8 mouse cellular contexts compared by ENCODE assay signal in genomic region chr5:95880914-95881313, GRCm38 (mm10).
DNase-seq lines count a peak whose midpoint lies in the region; ATAC-seq lines count a peak whose summit lies in the region.

No protein-coding gene starts in this region.

- H3K27ac ChIP-seq in forebrain, embryonic 16.5 days (ENCODE audit: low read length): no peak overlapping the region
- no peak overlapping the region for H3K27ac ChIP-seq in intestine, embryonic 14.5 days (ENCODE audit: low read depth)
- H3K27ac ChIP-seq in midbrain, embryonic 15.5 days: no peak overlapping the region

- DNase-seq in CD4-positive, CD25-positive, alpha-beta regulatory T cell, adult 2 months (ENCODE audit: low read depth, low spot score): peak; percentile 1
- DNase-seq in adrenal gland, postnatal 14 days: peak; percentile 63
- DNase-seq in intestine, embryonic 14.5 days (ENCODE audit: low spot score): peak; percentile 58
- peak; percentile 54 for DNase-seq in left cerebral cortex, adult 11 months (ENCODE audit: low spot score)

- H3K4me1 ChIP-seq in forebrain, embryonic 16.5 days (replicated peaks; ENCODE audit: control insufficient read depth, insufficient read depth, low read length): no peaks in the 10 kb centered on the region
- H3K4me1 ChIP-seq in intestine, embryonic 14.5 days (replicated peaks; ENCODE audit: control insufficient read depth, insufficient read depth, low read length): no peaks in the 10 kb centered on the region
- no peaks in the 10 kb centered on the region for H3K4me1 ChIP-seq in midbrain, embryonic 15.5 days

- H3K4me3 ChIP-seq in forebrain, embryonic 16.5 days (replicated peaks; ENCODE audit: low read length): no peak overlapping the region
- no peak overlapping the region for H3K4me3 ChIP-seq in intestine, embryonic 14.5 days (ENCODE audit: low read depth, low read length)
- no peak overlapping the region for H3K4me3 ChIP-seq in midbrain, embryonic 15.5 days

- H3K9me3 ChIP-seq in forebrain, embryonic 16.5 days (ENCODE audit: control insufficient read depth, low read length): no peaks in the 10 kb centered on the region
- H3K9me3 ChIP-seq in intestine, embryonic 14.5 days (ENCODE audit: control insufficient read depth, low read length): no peaks in the 10 kb centered on the region
- no peaks in the 10 kb centered on the region for H3K9me3 ChIP-seq in midbrain, embryonic 15.5 days

- H3K36me3 ChIP-seq in forebrain, embryonic 16.5 days (ENCODE audit: control insufficient read depth, insufficient read depth): no peaks in the 10 kb centered on the region
- H3K36me3 ChIP-seq in intestine, embryonic 14.5 days (ENCODE audit: control insufficient read depth, insufficient read depth, low read length): no peaks in the 10 kb centered on the region
- no peaks in the 10 kb centered on the region for H3K36me3 ChIP-seq in midbrain, embryonic 15.5 days (replicated peaks)

- ATAC-seq in CD4-positive, CD25-positive, alpha-beta regulatory T cell, adult 4 months: no peak
- ATAC-seq in forebrain, embryonic 16.5 days: peak; percentile 36; the same call in 1 of the 2 replicates
- no peak for ATAC-seq in intestine, embryonic 14.5 days (replicated peaks; ENCODE audit: low FRiP score, low TSS enrichment, low read depth)
- ATAC-seq in midbrain, embryonic 15.5 days (replicated peaks): peak; percentile 60; the same call in 1 of the 2 replicates
- no peak for ATAC-seq in erythroid progenitor cell, adult 5-6 weeks (replicated peaks; ENCODE audit: low FRiP score, poor library complexity, severe bottlenecking)

- no peak overlapping the region for H3K4me2 ChIP-seq in forebrain, embryonic 16.5 days (ENCODE audit: low read length)
- no peak overlapping the region for H3K4me2 ChIP-seq in intestine, embryonic 14.5 days (ENCODE audit: low read length)
- no peak overlapping the region for H3K4me2 ChIP-seq in midbrain, embryonic 15.5 days

- no peaks in the 10 kb centered on the region for H3K27me3 ChIP-seq in forebrain, embryonic 16.5 days (replicated peaks; ENCODE audit: control insufficient read depth, insufficient read depth, low read length)
- H3K27me3 ChIP-seq in intestine, embryonic 14.5 days (replicated peaks; ENCODE audit: control insufficient read depth, insufficient read depth, low read length): no peaks in the 10 kb centered on the region
- no peaks in the 10 kb centered on the region for H3K27me3 ChIP-seq in midbrain, embryonic 15.5 days (replicated peaks)

- H3K9ac ChIP-seq in forebrain, embryonic 16.5 days (replicated peaks; ENCODE audit: low read depth, low read length): no peak overlapping the region
- H3K9ac ChIP-seq in intestine, embryonic 14.5 days (ENCODE audit: low read length): no peak overlapping the region
- no peak overlapping the region for H3K9ac ChIP-seq in midbrain, embryonic 15.5 days

Comparison
In these comparisons a context has a peak if more than half of its experiments do, and no peak if none do; other contexts are left out.
1. DNase-seq: peak in every context shown above with its lines; median percentile 63 in adrenal gland, postnatal 14 days; 58 in intestine, embryonic 14.5 days; 54 in left cerebral cortex, adult 11 months; 1 in CD4-positive, CD25-positive, alpha-beta regulatory T cell, adult 2 months.
2. ATAC-seq: peak in forebrain, embryonic 16.5 days (single experiment) and midbrain, embryonic 15.5 days (single experiment); none in CD4-positive, CD25-positive, alpha-beta regulatory T cell, adult 4 months (single experiment), intestine, embryonic 14.5 days (single experiment) and erythroid progenitor cell, adult 5-6 weeks (single experiment).